Mouse (Mus musculus) myocyte (in vitro differentiated cells): ENCODE results near the gene A730049H05Rik. TPM values are rescaled to one million over a fixed set of nuclear protein-coding genes. Genes with fewer than 3 reads are reported as not detected.

Experiments
- H3K27me3 ChIP-seq: one replicate; pipeline ENCODE4 v1.6.1; 2011; ENCODE audit not compliant: control insufficient read depth, insufficient read depth, insufficient read length
- H3K36me3 ChIP-seq: one replicate; pipeline ENCODE4 v1.6.1; 2011; ENCODE audit not compliant: control insufficient read depth, insufficient read depth
- H3K4me2 ChIP-seq: one replicate; pipeline ENCODE4 v1.6.1; 2011; ENCODE audit warnings: low read depth, control low read depth
- H3K4me3 ChIP-seq: one replicate; pipeline ENCODE4 v1.5.1; 2011; ENCODE audit warnings: mild to moderate bottlenecking, control low read depth, moderate library complexity
- H3K79me2 ChIP-seq: one replicate; pipeline ENCODE4 v1.6.1; 2011; ENCODE audit not compliant: control insufficient read depth, insufficient read depth
- H3ac ChIP-seq: one replicate; pipeline ENCODE4 v1.6.1; 2011; ENCODE audit not compliant: control insufficient read depth, insufficient read length
- CEBPB ChIP-seq: IDR thresholded peaks from 2 replicates; pipeline ENCODE4 v1.6.1; 2011; ENCODE audit warnings: mild to moderate bottlenecking, moderate library complexity; ENCODE audit not compliant: poor library complexity, insufficient read depth, severe bottlenecking
- E2F4 ChIP-seq: IDR thresholded peaks from one replicate; pipeline ENCODE4 v1.6.1; 2011; ENCODE audit warnings: mild to moderate bottlenecking, control low read depth, moderate library complexity; ENCODE audit not compliant: insufficient read depth
- MAX ChIP-seq: IDR thresholded peaks from one replicate; pipeline ENCODE4 v1.6.1; 2011; ENCODE audit warnings: low read depth, mild to moderate bottlenecking, control low read depth
- MYOD1 ChIP-seq, 3 experiments: IDR thresholded peaks; one replicate each; pipeline ENCODE4 v1.6.1; 2011; ENCODE audit warnings: control low read depth in 2 of 3, low read depth in 2 of 3, mild to moderate bottlenecking in 2 of 3, moderate library complexity in 1 of 3; ENCODE audit not compliant: insufficient read length in 2 of 3, control insufficient read depth in 1 of 3
- MYOG ChIP-seq, 3 experiments: IDR thresholded peaks; one replicate each; pipeline ENCODE4 v1.6.1; 2011; ENCODE audit warnings: control low read depth in 2 of 3, low read depth in 2 of 3, mild to moderate bottlenecking in 2 of 3; ENCODE audit not compliant: insufficient read length in 2 of 3, control insufficient read depth in 1 of 3, insufficient read depth in 1 of 3
- POLR2A ChIP-seq: IDR thresholded peaks from one replicate; pipeline ENCODE4 v1.6.1; 2011; ENCODE audit warnings: low read depth, mild to moderate bottlenecking, control low read depth, moderate library complexity; ENCODE audit not compliant: insufficient read length
- POLR2AphosphoS2 ChIP-seq: IDR thresholded peaks from one replicate; pipeline ENCODE4 v1.6.1; 2011; ENCODE audit warnings: low read depth, control low read depth; ENCODE audit not compliant: insufficient read length
- REST ChIP-seq: IDR thresholded peaks from one replicate; pipeline ENCODE4 v1.6.1; 2011; ENCODE audit warnings: mild to moderate bottlenecking, control low read depth, moderate library complexity; ENCODE audit not compliant: insufficient read depth, insufficient read length
- SRF ChIP-seq: IDR thresholded peaks from one replicate; pipeline ENCODE4 v1.6.1; 2011; ENCODE audit warnings: low read depth; ENCODE audit not compliant: control insufficient read depth, insufficient read length
- TCF12 ChIP-seq: IDR thresholded peaks from one replicate; pipeline ENCODE4 v1.6.1; 2011; ENCODE audit warnings: mild to moderate bottlenecking, control low read depth; ENCODE audit not compliant: poor library complexity, insufficient read depth, severe bottlenecking
- TCF3 ChIP-seq: IDR thresholded peaks from one replicate; pipeline ENCODE4 v1.6.1; 2011; ENCODE audit warnings: low read depth, control low read depth; ENCODE audit not compliant: insufficient read length
- USF1 ChIP-seq: IDR thresholded peaks from one replicate; pipeline ENCODE4 v1.6.1; 2011; ENCODE audit warnings: low read depth, mild to moderate bottlenecking, control low read depth, moderate library complexity
- polyA plus RNA-seq: library from polyadenylated mRNA; unstranded; fragments of >200 nt; fragmentation: generic; extraction: Trizol; gene quantifications from one replicate; pipeline ENCODE4 v1.2.1, GENCODE M21; 2012; ENCODE audit warnings: missing spikeins

A730049H05Rik gene
- polyA plus RNA-seq, 1 experiment = 0.12 TPM

- H3ac ChIP-seq = no peak overlapping the region
- H3K27me3 ChIP-seq = no peaks in the 10 kb centered on the region
- H3K4me3 ChIP-seq = no peak overlapping the region
- H3K36me3 ChIP-seq = no peaks in the 10 kb centered on the region
- no peak overlapping the region for H3K4me2 ChIP-seq
- no peaks in the 10 kb centered on the region for H3K79me2 ChIP-seq
- TF ChIP-seq TCF3 (no peak), E2F4 (no peak), POLR2A (no peak), TCF12 (no peak), USF1 (no peak), POLR2AphosphoS2 (no peak), MYOG (IDR thresholded peaks at IDR 0.05; ENCODE audit: control insufficient read depth in 1 of 3, insufficient read depth in 1 of 3, insufficient read length in 2 of 3, low read depth in 2 of 3) (no peak), CEBPB (no peak), REST (no peak), MYOD1 (IDR thresholded peaks at IDR 0.05; ENCODE audit: control insufficient read depth in 1 of 3, insufficient read length in 2 of 3, low read depth in 2 of 3) (no peak), MAX (no peak), SRF (no peak)
These were observed 42.6 kb downstream of the A730049H05Rik start for GRCm38 (mm10) chr6:92858721-92859510.

GRCm38 (mm10) chr6:92860285-92860912 is 44.1 kb downstream of the A730049H05Rik start:
- H3K4me3 ChIP-seq = no peak overlapping the region
- H3K36me3 ChIP-seq = no peaks in the 10 kb centered on the region
- no peak overlapping the region for H3ac ChIP-seq
- H3K27me3 ChIP-seq = no peaks in the 10 kb centered on the region
- H3K4me2 ChIP-seq = no peak overlapping the region
- no peaks in the 10 kb centered on the region for H3K79me2 ChIP-seq
- TF ChIP-seq USF1 (no peak), POLR2AphosphoS2 (no peak), MYOD1 (IDR thresholded peaks at IDR 0.05; ENCODE audit: control insufficient read depth in 1 of 3, insufficient read length in 2 of 3, low read depth in 2 of 3) (no peak), TCF3 (no peak), CEBPB (no peak), MAX (no peak), SRF (no peak), MYOG (IDR thresholded peaks at IDR 0.05; ENCODE audit: control insufficient read depth in 1 of 3, insufficient read depth in 1 of 3, insufficient read length in 2 of 3, low read depth in 2 of 3) (no peak), TCF12 (no peak), POLR2A (no peak), E2F4 (no peak), REST (no peak)

- H3K4me2 ChIP-seq = no peak overlapping the region
- TF ChIP-seq TCF3 = no peak
- TF ChIP-seq MAX = no peak
- no peak for TF ChIP-seq MYOG (IDR thresholded peaks at IDR 0.05; ENCODE audit: control insufficient read depth in 1 of 3, insufficient read depth in 1 of 3, insufficient read length in 2 of 3, low read depth in 2 of 3)
- no peak for TF ChIP-seq POLR2AphosphoS2
- TF ChIP-seq CEBPB = no peak
- no peak for TF ChIP-seq TCF12
- TF ChIP-seq USF1 = no peak
- no peak for TF ChIP-seq POLR2A
- TF ChIP-seq REST = no peak
- TF ChIP-seq E2F4 = no peak
- no peak for TF ChIP-seq MYOD1 (IDR thresholded peaks at IDR 0.05; ENCODE audit: control insufficient read depth in 1 of 3, insufficient read length in 2 of 3, low read depth in 2 of 3)
- no peak for TF ChIP-seq SRF
- no peak overlapping the region for H3ac ChIP-seq
- H3K79me2 ChIP-seq = no peaks in the 10 kb centered on the region
- no peaks in the 10 kb centered on the region for H3K36me3 ChIP-seq
- no peaks in the 10 kb centered on the region for H3K27me3 ChIP-seq
- H3K4me3 ChIP-seq = no peak overlapping the region
These were observed 46.3 kb downstream of the A730049H05Rik start for GRCm38 (mm10) chr6:92862599-92862998.

- no peaks in the 10 kb centered on the region for H3K27me3 ChIP-seq
- H3K4me2 ChIP-seq = peak within 1 kb of the TSS; percentile 8
- H3ac ChIP-seq = no peak within 1 kb of the TSS
- no peaks in the 10 kb centered on the region for H3K36me3 ChIP-seq
- no peaks in the 10 kb centered on the region for H3K79me2 ChIP-seq
- peak in 1 of 3 experiments; percentile 26 for TF ChIP-seq MYOD1 (IDR thresholded peaks at IDR 0.05; ENCODE audit: control insufficient read depth in 1 of 3, insufficient read length in 2 of 3, low read depth in 2 of 3)
- no peak for TF ChIP-seq USF1
- H3K4me3 ChIP-seq = no peak within 1 kb of the TSS
These were observed 52.9 kb downstream of the A730049H05Rik start, which contains the start of gene Gm15737 for GRCm38 (mm10) chr6:92869089-92869581. Gene Gm15737 (plus strand): TSS chr6:92869357.
